Mouse (Mus musculus) monocyte, adult 2 months (primary cell): Measurements from ENCODE around the gene Astn2.

Source experiments
- DNase-seq, 2 experiments: peaks; one replicate each; pipeline ENCODE4 v3.0.0; 2022; ENCODE audit warnings: low spot score in 2 of 2, low read depth in 1 of 2

Gene Astn2

GRCm38 (mm10) chr4:66175887-66176533, 228.4 kb downstream of the Astn2 start:
- no peak for DNase-seq

DNA sequence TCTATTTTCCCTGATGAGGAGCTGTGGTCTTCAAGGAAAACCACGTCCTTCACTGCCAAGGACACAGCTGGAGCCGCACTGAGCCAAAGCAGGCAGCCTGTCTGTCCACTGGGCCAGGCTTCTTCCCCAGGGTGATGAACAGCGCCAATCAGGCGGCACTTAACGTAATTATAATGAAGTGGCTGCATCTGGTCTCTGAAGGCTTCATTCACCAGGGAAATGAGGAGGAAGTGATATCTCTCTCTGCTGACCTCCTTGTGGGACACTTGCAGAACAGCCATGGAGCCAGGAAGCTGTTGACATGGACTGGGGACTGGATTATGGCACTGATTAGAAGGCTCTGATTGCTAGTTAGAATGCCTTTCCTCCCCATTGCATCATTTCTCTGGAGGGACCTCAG, 232.8 kb downstream of the Astn2 start:
- no peak for DNase-seq

GRCm38 (mm10) chr4:66170787-66171186, 233.6 kb downstream of the Astn2 start:
- DNase-seq: no peak

GRCm38 (mm10) chr4:66169485-66169884, 234.9 kb downstream of the Astn2 start:
- no peak for DNase-seq

- DNase-seq: no peak
Measured at GRCm38 (mm10) chr4:66158714-66159113, 245.7 kb downstream of the Astn2 start.

DNA sequence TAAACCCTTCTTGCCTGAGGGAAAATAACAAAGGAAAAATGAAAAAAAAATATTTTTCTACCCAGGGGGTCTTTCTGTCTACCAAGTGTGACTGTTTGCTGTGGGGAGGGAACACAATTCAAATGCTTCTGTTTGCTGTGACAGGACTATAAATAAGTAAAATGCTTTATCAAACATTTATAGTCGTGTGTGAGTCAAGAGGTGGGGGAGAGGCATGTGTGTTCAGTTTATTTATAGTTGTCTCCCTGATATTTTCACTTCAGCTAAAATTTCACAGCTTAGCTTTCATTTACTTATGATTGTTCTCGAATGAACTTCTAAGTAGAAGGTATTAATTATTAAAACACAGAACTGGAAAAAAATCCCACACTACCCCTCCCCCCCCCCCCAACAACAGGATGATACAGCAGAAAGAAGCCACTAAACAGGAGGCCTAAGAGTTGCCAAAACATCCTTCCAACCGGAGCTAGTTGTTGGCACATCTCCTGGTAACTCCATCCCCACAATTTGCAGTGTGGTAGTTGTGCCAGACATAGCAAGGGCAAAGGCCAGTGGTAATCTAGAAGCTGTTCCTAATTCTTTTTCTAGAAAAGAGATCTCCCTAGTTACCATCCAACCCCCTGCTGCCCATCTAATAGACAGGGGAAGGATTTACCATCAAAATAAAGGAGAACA, 246.8 kb downstream of the Astn2 start:
- no peak for DNase-seq

GRCm38 (mm10) chr4:66146546-66146945, 257.9 kb downstream of the Astn2 start:
- no peak for DNase-seq

- DNase-seq: no peak
Measured at GRCm38 (mm10) chr4:66126181-66126580, 278.2 kb downstream of the Astn2 start.

DNA sequence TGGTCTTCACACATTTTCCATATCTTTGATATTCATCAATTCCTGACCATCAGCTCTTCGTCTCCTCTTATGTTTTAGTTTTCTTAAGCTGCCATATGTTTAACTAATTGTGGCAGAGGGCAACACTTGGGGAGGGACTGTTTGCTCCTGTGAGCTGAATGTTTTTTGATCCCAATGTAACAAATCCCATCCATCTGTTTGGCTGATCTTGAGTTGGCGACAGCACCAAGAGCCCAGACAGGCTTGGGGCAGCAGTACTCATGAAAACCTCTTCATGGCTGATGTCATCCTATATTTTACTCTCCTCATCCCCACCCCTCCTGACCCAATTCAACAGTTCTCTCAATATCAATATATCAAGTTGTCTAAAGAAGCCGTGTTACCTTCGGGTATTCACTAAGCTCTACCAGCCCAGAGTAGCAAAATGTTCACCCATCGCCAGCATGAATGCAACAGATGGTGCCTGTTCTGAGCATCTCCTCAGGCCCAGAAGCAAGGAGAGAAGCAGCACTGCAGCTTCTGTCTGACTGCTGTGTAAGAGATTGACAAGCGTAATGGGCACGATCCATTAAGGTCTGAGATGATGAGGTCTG, 281.5 kb downstream of the Astn2 start:
- no peak for DNase-seq

DNA sequence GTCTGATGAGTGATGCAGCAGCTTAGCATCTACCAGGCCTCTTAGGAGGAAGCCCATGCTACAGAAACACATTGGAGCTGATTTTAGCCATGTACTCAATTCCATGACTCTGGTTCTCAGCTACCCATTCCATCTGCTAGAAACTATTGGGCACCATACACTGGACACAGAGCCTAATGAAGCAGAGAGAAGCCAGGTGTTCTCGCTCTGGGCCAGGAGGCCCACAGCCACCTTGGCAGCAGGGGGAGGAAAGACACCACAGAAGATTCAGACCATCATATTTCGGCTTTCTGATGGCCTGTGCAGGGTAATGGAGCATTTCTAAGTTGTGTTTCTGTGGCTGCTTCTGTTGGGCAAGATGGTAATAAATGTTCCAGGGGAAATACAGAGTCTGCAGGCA, 290.2 kb downstream of the Astn2 start:
- no peak for DNase-seq

- DNase-seq: no peak
Measured at GRCm38 (mm10) chr4:66102037-66102436, 302.4 kb downstream of the Astn2 start.

- DNase-seq: no peak
Measured at GRCm38 (mm10) chr4:66097629-66098028, 306.8 kb downstream of the Astn2 start.

GRCm38 (mm10) chr4:66096104-66096503, 308.3 kb downstream of the Astn2 start:
- DNase-seq: no peak

DNA sequence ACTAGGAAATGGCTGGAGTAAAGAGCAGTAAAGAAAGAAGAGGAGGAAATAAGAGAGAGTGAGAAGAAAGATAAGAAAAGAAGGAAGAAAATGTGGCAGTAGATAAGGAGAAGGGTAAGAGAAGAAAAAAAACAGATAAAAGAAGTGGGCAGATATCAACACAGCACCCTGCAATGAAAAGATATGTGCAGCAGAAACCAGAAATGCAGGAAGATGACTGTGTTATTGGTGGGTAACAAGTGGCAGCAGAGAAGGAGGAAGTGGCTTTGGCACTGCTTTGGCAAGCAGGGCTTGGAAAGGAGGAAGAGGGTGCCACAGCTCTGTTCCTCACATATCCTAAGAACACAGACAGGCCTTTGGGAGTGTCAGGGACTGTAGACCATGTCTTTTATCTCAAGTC, 347.2 kb downstream of the Astn2 start:
- DNase-seq: no peak

- no peak for DNase-seq
Measured at GRCm38 (mm10) chr4:66055690-66056089, 348.7 kb downstream of the Astn2 start.

- no peak for DNase-seq
Measured at GRCm38 (mm10) chr4:66043014-66043672, 361.3 kb downstream of the Astn2 start.

- no peak for DNase-seq
Measured at GRCm38 (mm10) chr4:66033826-66034225, 370.6 kb downstream of the Astn2 start.

DNA sequence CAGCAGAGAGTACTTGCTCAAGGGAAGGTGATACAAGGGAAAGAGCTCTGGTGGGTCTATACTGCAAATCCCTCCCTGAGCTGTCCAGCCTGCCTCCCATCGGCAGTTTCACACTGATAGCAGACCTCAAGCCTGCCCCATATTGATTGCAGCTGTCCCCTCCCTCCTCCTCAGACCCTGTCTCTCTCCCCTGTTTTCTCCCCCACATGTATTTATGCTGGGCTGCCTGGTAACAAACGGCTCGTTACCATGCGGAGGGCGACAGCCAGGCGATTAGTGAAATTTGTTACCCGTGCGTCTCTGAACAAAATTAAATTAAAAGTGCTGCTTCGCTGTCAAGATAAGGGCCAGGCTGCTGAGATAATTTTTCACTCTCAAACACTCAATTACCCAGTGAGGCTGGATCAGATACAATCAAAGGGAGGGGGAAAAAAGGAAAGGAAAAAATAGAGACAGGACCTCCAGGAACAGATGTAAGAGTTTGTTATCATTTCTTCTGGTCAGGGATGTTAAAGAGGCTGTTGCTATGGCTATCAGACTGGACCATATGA, 373.0 kb downstream of the Astn2 start:
- DNase-seq: no peak

DNA sequence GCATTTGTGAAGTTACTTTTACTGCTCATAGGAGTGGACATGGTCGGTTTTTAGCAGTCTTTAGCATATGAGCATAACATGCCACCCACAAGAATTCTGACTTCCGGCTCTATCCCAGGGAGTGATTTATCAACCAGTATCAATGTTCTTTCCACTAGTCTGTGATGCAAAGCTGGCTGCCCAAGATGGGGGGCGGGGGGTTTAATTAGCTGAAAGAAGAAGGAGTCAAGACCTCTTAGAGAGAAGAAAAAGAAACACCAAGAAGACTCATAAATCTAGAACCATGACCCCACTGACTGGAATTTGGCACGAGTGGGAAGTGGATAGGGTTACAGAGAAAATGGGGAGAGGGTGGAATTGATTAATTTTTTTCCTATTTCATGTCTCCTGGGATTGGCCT, 374.5 kb downstream of the Astn2 start:
- no peak for DNase-seq

DNA sequence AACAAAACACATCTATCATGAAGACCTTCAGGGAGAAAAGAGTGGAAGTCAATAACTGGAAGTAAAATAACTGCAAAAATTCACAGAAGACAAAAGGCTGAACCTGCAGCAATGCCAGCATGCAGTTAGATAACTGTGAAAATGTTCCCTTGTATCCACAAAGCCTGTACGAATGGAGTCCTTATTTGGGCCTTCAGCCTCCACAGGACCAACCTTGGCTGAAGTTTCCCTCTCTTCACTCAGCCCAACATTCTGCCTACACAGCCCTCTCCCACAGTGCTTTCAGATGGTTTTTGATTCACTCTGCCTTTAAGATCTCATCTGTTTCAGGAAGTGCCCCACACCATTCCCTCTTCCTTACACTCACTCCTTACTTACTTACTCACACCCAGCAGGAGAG, 376.5 kb downstream of the Astn2 start:
- no peak for DNase-seq

GRCm38 (mm10) chr4:66025393-66026062, 378.9 kb downstream of the Astn2 start:
- DNase-seq: no peak
